Mouse (Mus musculus) testis, adult 2 months (tissue): ENCODE measurements around the gene Slc25a18.

ENCODE experiments used
- CTCF ChIP-seq: fragments of 200-500 bp; IDR thresholded peaks from 2 replicates; pipeline ENCODE4 v1.5.1; 2012; ENCODE audit warnings: low read depth, mild to moderate bottlenecking, inconsistent platforms, low read length, moderate library complexity; ENCODE audit not compliant: control insufficient read depth, insufficient read depth, insufficient replicate concordance
- POLR2A ChIP-seq: fragments of 200-500 bp; IDR thresholded peaks from 2 replicates; pipeline ENCODE4 v1.6.1; 2012; ENCODE audit warnings: low read depth, mild to moderate bottlenecking, inconsistent platforms, low read length, moderate library complexity; ENCODE audit not compliant: control insufficient read depth

DNA sequence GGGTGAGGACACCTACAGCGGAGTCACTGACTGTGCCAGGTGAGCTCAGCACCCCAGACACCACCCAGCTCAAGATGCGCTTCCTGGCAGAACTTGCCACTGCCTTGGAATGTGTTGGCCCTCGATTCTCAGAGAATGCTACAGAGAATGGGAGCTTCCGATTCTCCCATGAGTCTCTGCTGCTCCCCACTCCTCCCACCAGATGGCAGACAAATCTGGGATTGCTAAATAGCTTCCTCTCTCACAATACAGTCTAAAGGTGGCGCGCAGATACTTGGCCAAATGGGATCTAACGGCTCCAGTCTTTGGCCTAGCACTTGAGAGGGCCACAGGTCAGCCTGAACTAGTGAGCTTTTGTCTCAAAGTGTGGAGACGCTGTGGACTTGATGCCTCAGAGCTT, 19.6 kb downstream of the Slc25a18 start:
- TF ChIP-seq POLR2A (no peak), CTCF (no peak)
